Mouse (Mus musculus) forebrain, embryonic 12.5 days (tissue): ENCODE data around the gene Card19. TPM values are rescaled to one million over a fixed set of nuclear protein-coding genes. Genes with fewer than 3 reads are reported as not detected.

Source experiments
- ATAC-seq: fragments of 200-750 bp; cut with Nextera tagmentation; 2 replicates; pipeline ENCODE4 v1.8.0; 2017; ENCODE audit warnings: moderate TSS enrichment; ENCODE audit not compliant: low FRiP score
- H3K27ac ChIP-seq: fragments of 300-500 bp; sonication (generic); 2 replicates; pipeline ENCODE4 v1.5.1; 2016; ENCODE audit warnings: mild to moderate bottlenecking
- H3K27me3 ChIP-seq: fragments of 300-500 bp; sonication (generic); 2 replicates; pipeline ENCODE4 v1.6.1; 2016; ENCODE audit warnings: mild to moderate bottlenecking
- H3K36me3 ChIP-seq: fragments of 300-500 bp; sonication (generic); replicated peaks from 2 replicates; pipeline ENCODE4 v1.6.1; 2016; ENCODE audit warnings: mild to moderate bottlenecking
- H3K4me1 ChIP-seq: fragments of 300-500 bp; sonication (generic); 2 replicates; pipeline ENCODE4 v1.6.1; 2016
- H3K4me2 ChIP-seq: fragments of 300-500 bp; sonication (generic); 2 replicates; pipeline ENCODE4 v1.6.1; 2016; ENCODE audit warnings: mild to moderate bottlenecking, moderate library complexity
- H3K4me3 ChIP-seq: fragments of 300-500 bp; sonication (generic); replicated peaks from 2 replicates; pipeline ENCODE4 v1.5.1; 2016; ENCODE audit warnings: mild to moderate bottlenecking
- H3K9ac ChIP-seq: fragments of 300-500 bp; sonication (generic); 2 replicates; pipeline ENCODE4 v1.6.1; 2016; ENCODE audit warnings: mild to moderate bottlenecking
- H3K9me3 ChIP-seq: fragments of 300-500 bp; sonication (generic); 2 replicates; pipeline ENCODE4 v1.6.1; 2016
- WGBS: fragments of 180-500 bp; shearing (Covaris S2); methylation state at CpG from one replicate; pipeline ENCODE4 v1.1.7; 2016; 5-methylcytosine and 5-hydroxymethylcytosine counted together
- polyA plus RNA-seq: library from polyadenylated mRNA; unstranded; fragments of >200 nt; fragmentation: Nextera tagmentation; extraction: Ambion mirVana; gene quantifications from 2 replicates; pipeline ENCODE4 v1.2.1, GENCODE M21; 2016

Card19 gene
- polyA plus RNA-seq, 1 experiment from 2014 or later, result 17.2 TPM

DNA sequence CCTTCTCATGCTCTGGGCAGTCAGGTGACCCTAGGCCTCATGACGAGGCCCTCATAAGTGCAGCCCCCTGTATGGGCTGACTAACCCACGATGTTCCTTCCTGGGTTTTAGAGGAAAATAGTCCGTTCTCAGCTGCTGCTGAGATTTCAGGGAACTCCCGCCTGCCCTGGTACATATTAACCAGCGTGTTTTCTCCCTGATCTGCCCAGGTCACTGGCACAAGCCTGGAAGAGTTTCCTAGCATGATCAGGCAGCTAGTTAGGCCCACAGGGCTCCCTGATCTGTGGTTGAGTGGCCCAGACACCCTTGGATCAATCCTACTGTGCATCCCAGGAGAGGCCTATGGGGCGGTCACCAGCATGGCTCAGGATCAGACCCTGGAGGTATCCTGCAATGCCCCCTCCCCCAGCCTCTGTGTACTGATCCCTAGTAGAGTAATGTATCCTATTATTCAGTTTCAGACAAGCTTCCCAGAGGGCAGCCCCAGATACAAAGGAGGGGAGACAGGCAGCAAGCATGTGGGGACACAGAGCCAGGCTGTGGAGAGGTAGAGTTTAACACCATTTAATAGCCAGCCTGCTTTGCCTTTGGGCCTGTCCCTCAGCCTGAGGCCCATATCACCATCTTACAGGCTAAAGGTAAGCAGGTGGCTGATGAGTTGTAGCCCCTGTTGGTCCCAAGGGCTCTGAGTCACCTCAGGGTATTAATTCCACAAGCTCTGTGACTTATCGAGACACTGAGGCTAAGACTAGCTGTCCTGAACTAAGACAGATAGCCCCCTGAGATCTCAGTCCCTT is 24.8 kb downstream of the Card19 start:
- H3K4me2 ChIP-seq, result no peak overlapping the region
- H3K9me3 ChIP-seq, result no peaks in the 10 kb centered on the region
- H3K27me3 ChIP-seq, result peaks cover 32% of the 10 kb centered on the region
- H3K36me3 ChIP-seq, result no peaks in the 10 kb centered on the region
- H3K4me3 ChIP-seq, result no peak overlapping the region
- 86% methylated on average over 7 of the region's 7 CpGs for whole genome bisulfite sequencing
- no peak for ATAC-seq
- H3K9ac ChIP-seq, result no peak overlapping the region; the same call in 1 of the 2 replicates
- peaks cover 39% of the 10 kb centered on the region for H3K4me1 ChIP-seq
- H3K27ac ChIP-seq, result no peak overlapping the region

DNA sequence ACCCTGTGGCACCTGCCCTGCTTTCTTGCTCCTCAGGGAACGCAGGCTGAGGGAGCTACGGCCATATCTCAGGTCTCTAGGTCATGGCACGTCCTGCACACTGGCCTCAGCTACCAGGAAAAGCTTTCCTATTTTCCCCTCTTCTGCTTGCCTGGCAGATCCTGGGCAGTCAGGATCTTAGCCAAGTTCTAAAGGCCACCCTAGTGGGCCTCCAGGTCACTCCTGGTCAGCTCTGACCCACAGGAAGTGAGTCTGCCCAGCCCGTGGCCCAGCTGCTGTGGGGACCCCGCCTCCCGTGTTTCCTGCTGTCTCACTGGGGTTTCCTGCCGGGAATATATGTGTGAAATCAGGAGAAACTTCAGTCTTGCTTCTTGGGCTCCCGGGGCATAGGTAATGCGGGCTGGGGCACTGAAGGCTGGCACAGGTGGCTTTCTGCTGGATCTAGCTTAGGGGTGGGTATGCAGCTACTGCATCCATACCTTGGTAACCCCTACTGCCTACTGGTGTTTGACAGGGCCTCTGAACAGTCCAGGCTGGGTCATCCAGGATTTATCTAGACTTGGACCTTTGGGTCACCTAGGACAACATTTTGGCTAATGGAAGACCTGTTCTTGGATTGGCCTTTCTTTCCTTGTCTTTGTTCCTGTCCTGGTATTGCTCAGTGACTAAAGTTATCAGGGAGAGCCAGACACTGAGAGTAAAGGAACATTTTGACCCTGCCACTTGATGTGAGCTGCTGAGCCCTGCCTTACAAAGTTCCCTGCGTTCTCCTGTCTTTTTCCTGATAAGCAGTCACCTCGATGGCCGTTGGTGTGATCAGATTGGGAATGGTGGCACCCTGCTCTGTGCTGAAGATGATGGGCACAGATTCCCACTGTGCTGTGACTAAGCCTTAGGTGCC is 25.6 kb downstream of the Card19 start:
- H3K4me1 ChIP-seq, result peaks cover 39% of the 10 kb centered on the region
- no peak overlapping the region for H3K4me3 ChIP-seq
- no peak for ATAC-seq
- H3K9me3 ChIP-seq, result no peaks in the 10 kb centered on the region
- no peak overlapping the region for H3K27ac ChIP-seq
- 84% methylated on average over 12 of the region's 12 CpGs for WGBS
- H3K27me3 ChIP-seq, result peaks cover 37% of the 10 kb centered on the region
- H3K36me3 ChIP-seq, result no peaks in the 10 kb centered on the region
- H3K9ac ChIP-seq, result no peak overlapping the region
- H3K4me2 ChIP-seq, result no peak overlapping the region

DNA sequence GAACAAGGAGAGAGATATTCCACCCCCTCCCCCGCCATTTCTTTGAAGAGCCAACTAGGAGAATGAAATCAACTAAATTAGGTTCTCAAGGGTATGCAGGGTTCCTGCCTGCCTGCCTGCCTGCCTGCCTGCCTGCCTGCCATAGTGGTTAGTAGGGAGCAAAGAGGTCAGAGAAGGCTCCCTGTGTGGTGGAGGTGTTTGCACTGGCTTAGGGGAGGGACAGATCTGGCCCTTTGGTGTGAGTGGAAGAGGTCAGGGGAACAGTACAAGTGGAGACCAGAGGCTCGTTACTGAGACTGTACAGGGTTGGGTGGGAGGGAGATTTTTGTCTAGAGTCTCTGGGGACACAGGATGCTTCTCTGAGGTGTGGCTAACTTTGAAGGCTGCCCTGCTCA is 26.9 kb downstream of the Card19 start:
- Histone ChIP-seq H3K4me1 (peaks cover 39% of the 10 kb centered on the region), H3K27ac (no peak overlapping the region), H3K4me3 (no peak overlapping the region), H3K9ac (no peak overlapping the region), H3K27me3 (peaks cover 37% of the 10 kb centered on the region), H3K9me3 (no peaks in the 10 kb centered on the region), H3K36me3 (no peaks in the 10 kb centered on the region), H3K4me2 (no peak overlapping the region)
- no peak for ATAC-seq
- WGBS, result 38% methylated on average over 2 of the region's 2 CpGs

DNA sequence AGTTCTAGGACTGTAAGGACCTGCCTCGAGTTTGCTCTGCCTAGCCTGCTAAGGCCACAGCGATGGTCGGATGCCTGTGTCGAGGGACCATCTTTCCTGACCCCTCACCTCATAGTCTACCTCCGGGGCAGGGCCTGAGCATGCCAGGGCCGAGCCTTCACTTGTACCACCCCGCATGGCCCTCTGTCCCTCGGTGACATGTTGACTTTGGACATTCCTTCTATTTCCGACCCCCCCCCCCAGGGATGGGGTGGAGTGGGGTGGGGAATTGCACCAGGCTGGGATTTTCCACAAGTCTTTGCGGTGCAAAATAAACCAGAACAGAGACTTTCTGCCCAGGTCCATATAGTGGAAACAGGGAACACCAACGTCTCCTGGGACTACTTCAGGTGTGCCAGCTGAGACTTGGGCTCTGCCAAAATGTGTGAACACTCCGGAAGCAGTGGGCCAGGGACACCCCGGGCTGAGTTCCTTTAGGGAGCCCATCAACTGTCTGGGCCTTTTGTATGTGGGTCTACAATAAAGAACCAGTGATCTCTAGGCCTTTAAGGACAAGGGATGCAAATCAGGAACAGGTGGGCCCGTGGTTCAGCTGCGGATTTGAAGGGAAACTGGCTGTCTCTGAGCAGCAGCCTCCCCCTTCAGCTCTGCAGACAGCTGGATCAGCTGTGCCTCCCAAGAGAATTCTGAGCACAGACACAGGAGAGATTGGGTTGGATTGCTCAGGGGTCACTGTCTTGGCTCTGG is 27.4 kb downstream of the Card19 start:
- Histone ChIP-seq H3K9ac (peak overlapping the region; percentile 62), H3K27ac (no peak overlapping the region), H3K4me2 (peak overlapping the region; percentile 100), H3K4me1 (peaks cover 39% of the 10 kb centered on the region), H3K4me3 (peak overlapping the region; percentile 65), H3K9me3 (no peaks in the 10 kb centered on the region), H3K27me3 (peaks cover 37% of the 10 kb centered on the region), H3K36me3 (no peaks in the 10 kb centered on the region)
- ATAC-seq, result peak; percentile 34; the same call in 1 of the 2 replicates
- 24% methylated on average over 15 of the region's 15 CpGs for WGBS

DNA sequence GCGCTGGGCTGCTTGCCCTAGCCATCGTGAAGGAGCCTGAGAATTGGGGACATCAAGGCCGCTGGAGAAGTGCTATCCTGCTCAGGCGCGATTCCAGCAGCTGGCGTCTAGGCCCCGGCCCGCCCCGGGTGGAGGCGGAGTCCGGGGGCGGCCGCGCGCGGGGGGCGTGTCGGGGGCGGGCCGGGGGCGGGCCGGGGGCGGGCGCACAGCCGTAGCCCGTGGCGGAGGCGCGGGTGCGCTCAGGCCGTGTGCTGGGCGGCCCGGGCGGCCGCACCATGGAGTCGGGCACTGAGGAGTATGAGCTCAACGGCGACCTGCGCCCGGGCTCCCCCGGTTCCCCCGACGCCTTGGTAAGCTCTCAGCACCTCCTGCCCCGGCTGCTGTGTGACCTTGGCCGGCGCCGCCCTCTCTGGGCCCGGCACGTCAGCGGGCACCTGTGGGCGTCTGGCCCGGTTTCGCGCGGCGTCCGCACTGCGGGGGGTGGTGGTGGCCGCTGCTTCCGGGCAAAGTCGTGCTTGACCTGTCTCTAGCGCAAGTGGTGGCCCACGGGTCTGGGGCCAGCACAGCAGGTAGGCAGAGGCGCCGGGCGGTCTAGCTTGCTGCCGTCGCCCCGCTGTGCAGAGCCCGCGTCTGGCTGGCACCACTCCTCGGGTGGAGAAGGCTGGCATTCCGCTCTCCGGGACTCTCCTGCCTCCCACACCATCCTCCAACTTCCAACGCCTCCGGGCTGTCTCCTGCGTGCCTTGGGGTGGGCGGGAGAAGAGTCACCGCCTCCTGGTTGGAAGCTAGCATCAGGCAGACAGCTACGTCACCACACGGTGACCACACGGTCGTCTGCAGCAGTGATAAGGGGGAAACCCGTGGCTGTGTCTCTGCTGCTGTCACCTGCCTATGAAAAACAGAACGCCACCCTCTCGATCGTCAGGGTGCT is 28.3 kb downstream of the Card19 start, which contains the start of gene Ninj1:
TSS of gene Ninj1 (plus strand) at position 198 of the 931 bp plus-strand sequence.
- peak; percentile 94 for ATAC-seq
- no peak within 1 kb of the TSS for H3K27ac ChIP-seq
- H3K4me3 ChIP-seq, result peak within 1 kb of the TSS; percentile 65
- H3K4me1 ChIP-seq, result peaks cover 36% of the 10 kb centered on the region
- under 1% methylated on average over 80 of the region's 87 CpGs for WGBS
- H3K36me3 ChIP-seq, result no peaks in the 10 kb centered on the region
- peak within 1 kb of the TSS; percentile 100 for H3K4me2 ChIP-seq
- peak within 1 kb of the TSS; percentile 62 for H3K9ac ChIP-seq
- no peaks in the 10 kb centered on the region for H3K9me3 ChIP-seq
- peaks cover 37% of the 10 kb centered on the region for H3K27me3 ChIP-seq

DNA sequence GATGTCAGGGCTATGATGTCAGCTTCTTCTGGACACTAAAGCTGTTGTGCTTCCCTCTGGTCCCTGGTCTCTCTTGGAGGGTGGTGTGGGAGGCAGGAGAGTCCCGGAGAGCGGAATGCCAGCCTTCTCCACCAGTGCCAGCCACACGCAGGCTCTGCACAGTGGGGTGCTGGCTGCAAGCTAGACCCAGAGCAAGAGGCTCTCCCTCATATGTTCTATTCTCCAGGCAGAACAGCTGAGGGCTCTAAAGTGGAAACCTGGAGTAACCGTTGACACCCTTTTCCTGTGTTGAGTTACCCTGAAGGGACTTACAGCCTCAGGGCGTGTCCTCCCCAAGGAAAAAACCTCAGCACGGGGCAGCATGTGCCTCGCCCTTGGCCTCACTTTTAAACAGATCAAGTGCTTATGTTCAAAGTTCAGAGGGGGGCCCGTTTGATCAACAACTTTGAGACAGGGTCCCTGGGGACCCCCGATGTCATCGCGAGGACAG is 29.0 kb downstream of the Card19 start:
- Histone ChIP-seq H3K27ac (no peak overlapping the region), H3K4me3 (peak overlapping the region; percentile 65), H3K4me1 (peaks cover 32% of the 10 kb centered on the region), H3K9ac (peak overlapping the region; percentile 50), H3K36me3 (no peaks in the 10 kb centered on the region), H3K9me3 (no peaks in the 10 kb centered on the region), H3K27me3 (peaks cover 37% of the 10 kb centered on the region), H3K4me2 (peak overlapping the region; percentile 100)
- WGBS, result 15% methylated on average over 11 of the region's 11 CpGs
- ATAC-seq, result peak; percentile 27

DNA sequence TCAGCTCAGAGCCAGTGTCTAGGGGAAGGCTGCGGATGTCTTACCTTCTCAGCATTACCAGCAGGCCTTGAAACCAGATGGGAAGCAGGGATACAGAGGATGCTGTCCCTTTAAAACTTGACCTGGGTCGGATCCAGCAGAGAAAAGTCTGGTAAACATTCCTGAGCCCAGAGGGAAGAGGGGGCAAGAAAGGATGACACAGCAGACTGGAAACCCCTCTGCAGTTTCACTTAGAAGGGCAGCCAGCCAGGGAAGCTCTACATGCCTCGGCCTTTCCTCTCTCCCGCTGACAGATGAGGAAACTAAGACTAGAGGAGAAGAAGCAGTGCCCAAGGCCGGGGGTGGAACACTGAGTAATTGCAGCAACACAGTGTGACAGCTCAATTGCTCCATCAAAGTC is 32.2 kb downstream of the Card19 start:
- ATAC-seq, result no peak
- WGBS, result 64% methylated on average over 5 of the region's 5 CpGs
- Histone ChIP-seq H3K9me3 (no peaks in the 10 kb centered on the region), H3K27me3 (peaks cover 22% of the 10 kb centered on the region), H3K4me3 (no peak overlapping the region), H3K4me1 (peaks cover 23% of the 10 kb centered on the region), H3K9ac (no peak overlapping the region), H3K36me3 (no peaks in the 10 kb centered on the region), H3K4me2 (no peak overlapping the region), H3K27ac (no peak overlapping the region)

DNA sequence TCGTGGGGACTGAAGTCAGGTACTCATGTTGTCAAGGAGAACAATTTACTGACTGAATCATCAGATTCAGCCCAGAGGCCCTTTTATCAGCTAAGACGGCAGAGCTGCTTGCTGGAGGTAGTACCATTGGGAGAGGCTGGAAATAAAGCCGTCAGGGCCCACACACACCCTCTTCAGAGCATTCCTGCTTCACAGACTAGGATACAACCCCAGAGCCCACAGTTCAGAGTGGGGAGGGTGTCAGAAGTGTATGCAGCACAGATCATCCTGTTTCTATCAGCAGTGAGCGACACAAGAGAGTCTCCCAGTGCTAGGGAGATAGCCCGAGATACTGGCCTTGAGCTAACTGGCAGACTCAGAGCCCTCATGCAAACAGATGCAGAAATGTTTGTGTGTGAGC is 32.7 kb downstream of the Card19 start:
- no peaks in the 10 kb centered on the region for H3K36me3 ChIP-seq
- H3K9me3 ChIP-seq, result no peaks in the 10 kb centered on the region
- H3K4me3 ChIP-seq, result no peak overlapping the region
- peaks cover 17% of the 10 kb centered on the region for H3K27me3 ChIP-seq
- peaks cover 21% of the 10 kb centered on the region for H3K4me1 ChIP-seq
- WGBS, result 67% methylated on average over 5 of the region's 5 CpGs
- no peak overlapping the region for H3K27ac ChIP-seq
- H3K4me2 ChIP-seq, result no peak overlapping the region
- H3K9ac ChIP-seq, result no peak overlapping the region
- no peak for ATAC-seq

DNA sequence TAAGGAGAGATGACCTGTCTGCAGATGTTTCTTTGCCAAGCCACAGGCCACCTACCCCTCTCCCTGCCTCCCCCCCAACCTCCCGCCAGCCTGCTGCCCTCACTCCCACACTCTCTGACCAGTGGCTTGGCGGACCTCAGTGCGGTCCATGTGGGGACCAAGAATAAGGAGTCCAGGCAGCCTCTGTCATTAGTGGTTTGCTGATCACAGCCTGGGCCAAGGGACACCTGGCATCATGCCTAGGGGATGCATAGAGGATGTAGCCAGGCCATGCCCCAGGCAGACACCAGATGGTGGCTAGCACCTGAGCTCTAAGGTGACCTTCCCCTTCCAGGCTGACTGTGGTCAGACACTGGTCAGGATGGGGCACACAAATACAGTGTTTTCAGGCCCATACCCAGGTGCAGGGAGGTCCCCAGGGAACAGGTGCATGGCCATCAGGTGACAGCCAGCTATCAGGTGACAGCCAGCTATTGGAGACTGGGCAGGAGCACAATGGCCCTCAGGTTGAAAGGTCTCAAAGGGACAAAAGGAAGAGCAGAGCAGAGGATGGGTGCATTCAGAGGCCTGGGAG is 34.3 kb downstream of the Card19 start:
- Histone ChIP-seq H3K4me2 (no peak overlapping the region), H3K9ac (no peak overlapping the region), H3K27ac (no peak overlapping the region), H3K36me3 (no peaks in the 10 kb centered on the region), H3K9me3 (no peaks in the 10 kb centered on the region), H3K27me3 (peaks cover 10% of the 10 kb centered on the region), H3K4me3 (no peak overlapping the region), H3K4me1 (peaks cover 6% of the 10 kb centered on the region; the same call in 1 of the 2 replicates)
- 80% methylated on average over 3 of the region's 3 CpGs for WGBS
- ATAC-seq, result no peak

DNA sequence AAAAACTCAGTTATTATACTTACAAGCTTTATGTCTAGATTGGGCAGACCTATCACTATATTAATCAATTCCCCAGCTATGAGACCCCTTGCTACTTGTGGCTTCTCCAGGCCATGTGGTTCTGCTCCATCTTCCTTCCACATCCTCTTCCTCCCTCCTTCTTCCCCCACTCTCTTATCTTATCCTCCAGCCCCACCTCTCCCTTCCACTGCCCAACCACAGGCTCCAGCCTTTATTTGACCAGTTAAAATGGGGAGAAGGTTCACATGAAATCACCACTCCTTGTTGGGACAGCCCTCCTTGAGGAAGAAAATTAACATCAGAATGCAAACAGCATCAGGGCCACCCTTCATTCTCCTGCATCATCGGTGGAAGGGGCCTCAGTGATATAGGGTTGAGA is 35.1 kb downstream of the Card19 start:
- Histone ChIP-seq H3K27me3 (peaks cover 2% of the 10 kb centered on the region; the same call in 1 of the 2 replicates), H3K4me2 (no peak overlapping the region), H3K27ac (no peak overlapping the region), H3K9ac (no peak overlapping the region), H3K4me3 (no peak overlapping the region), H3K4me1 (peaks cover 6% of the 10 kb centered on the region; the same call in 1 of the 2 replicates), H3K9me3 (no peaks in the 10 kb centered on the region), H3K36me3 (no peaks in the 10 kb centered on the region)
- no peak for ATAC-seq
- WGBS, result 57% methylated on average over 1 of the region's 1 CpGs

DNA sequence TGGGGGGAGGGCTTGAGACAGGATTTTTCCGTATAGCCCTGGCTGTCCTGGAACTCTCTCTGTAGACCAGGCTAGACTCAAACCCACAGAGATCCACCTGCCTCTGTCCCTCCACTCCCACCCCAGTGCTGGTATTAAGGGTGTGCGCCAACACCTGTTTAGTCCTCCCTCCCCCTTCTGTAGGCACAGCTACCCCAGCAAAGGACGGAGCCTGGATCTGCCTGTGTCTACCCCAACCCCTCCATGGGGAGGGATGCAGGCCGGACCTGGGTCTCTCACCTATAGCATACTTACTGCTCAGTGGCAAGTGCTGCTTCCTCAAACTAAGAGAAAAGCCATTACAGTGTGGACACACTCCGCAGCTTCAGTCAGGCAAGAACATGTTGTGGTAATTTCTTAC is 35.6 kb downstream of the Card19 start:
- no peak for ATAC-seq
- no peak overlapping the region for H3K27ac ChIP-seq
- 88% methylated on average over 5 of the region's 5 CpGs for WGBS
- H3K4me3 ChIP-seq, result no peak overlapping the region
- no peak overlapping the region for H3K9ac ChIP-seq
- no peaks in the 10 kb centered on the region for H3K9me3 ChIP-seq
- no peak overlapping the region for H3K4me2 ChIP-seq
- H3K27me3 ChIP-seq, result no peaks in the 10 kb centered on the region
- H3K4me1 ChIP-seq, result peaks cover 6% of the 10 kb centered on the region; the same call in 1 of the 2 replicates
- H3K36me3 ChIP-seq, result no peaks in the 10 kb centered on the region
